Mouse (Mus musculus): ENCODE measurements around the gene Galm. TPM values are rescaled to one million over a fixed set of nuclear protein-coding genes. Genes with fewer than 3 reads are reported as not detected.

The Galm gene
- polyA plus RNA-seq, 1 experiment, result 2.4 TPM

- WGBS, result 85% methylated on average over 8 of the region's 8 CpGs
- Histone ChIP-seq H3K27me3 (ENCODE audit: control insufficient read depth, insufficient read depth, low read length) (no peaks in the 10 kb centered on the region), H3K27ac (ENCODE audit: insufficient read depth, low read length) (no peak overlapping the region), H3K36me3 (ENCODE audit: control insufficient read depth, insufficient read depth, low read length) (no peaks in the 10 kb centered on the region), H3K4me1 (ENCODE audit: control insufficient read depth, insufficient read depth, insufficient read length) (no peaks in the 10 kb centered on the region; the same call in 1 of the 2 replicates), H3K4me3 (ENCODE audit: extremely low read depth, insufficient read depth, insufficient read length) (no peak overlapping the region)
- DNase-seq (ENCODE audit: low read depth in 1 of 2, low spot score in 2 of 2), result no peak
- no peak for TF ChIP-seq CTCF (IDR thresholded peaks at IDR 0.05; ENCODE audit: extremely low read depth, insufficient read depth, insufficient read length, insufficient replicate concordance)
- no peak for TF ChIP-seq POLR2A (IDR thresholded peaks at IDR 0.05; ENCODE audit: low read depth, low read length)
Observed at GRCm38 (mm10) chr17:80163991-80164390, 36.7 kb downstream of the Galm start.

DNA sequence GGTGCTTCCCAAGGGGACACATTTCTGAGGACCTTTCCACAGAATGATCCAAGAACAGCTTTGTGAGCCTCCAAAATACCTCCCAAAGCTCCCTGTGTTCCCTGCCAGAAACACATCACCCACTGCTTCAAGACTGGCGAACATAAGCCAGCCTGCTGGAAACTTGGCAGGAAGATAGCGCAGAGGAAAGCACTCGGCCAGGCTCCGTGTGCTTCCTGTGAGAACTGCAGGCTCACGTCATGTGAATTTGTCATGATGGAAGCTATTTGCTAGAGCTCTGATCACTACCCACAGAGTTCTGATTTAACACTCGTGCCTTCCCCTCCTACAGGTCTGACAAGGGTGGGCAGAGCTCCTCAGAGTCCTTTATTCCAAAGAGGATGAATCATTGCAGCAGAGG lies 38.5 kb downstream of the Galm start:
- no peak overlapping the region for H3K4me3 ChIP-seq (ENCODE audit: extremely low read depth, insufficient read depth, insufficient read length)
- no peaks in the 10 kb centered on the region for H3K36me3 ChIP-seq (ENCODE audit: control insufficient read depth, insufficient read depth, low read length)
- no peaks in the 10 kb centered on the region; the same call in 1 of the 2 replicates for H3K4me1 ChIP-seq (ENCODE audit: control insufficient read depth, insufficient read depth, insufficient read length)
- DNase-seq (ENCODE audit: low read depth in 1 of 2, low spot score in 2 of 2), result no peak
- no peak overlapping the region for H3K27ac ChIP-seq (ENCODE audit: insufficient read depth, low read length)
- no peaks in the 10 kb centered on the region for H3K27me3 ChIP-seq (ENCODE audit: control insufficient read depth, insufficient read depth, low read length)
- TF ChIP-seq CTCF (IDR thresholded peaks at IDR 0.05; ENCODE audit: extremely low read depth, insufficient read depth, insufficient read length, insufficient replicate concordance) (no peak), POLR2A (IDR thresholded peaks at IDR 0.05; ENCODE audit: low read depth, low read length) (no peak)
- 65% methylated on average over 6 of the region's 6 CpGs for WGBS

GRCm38 (mm10) chr17:80166346-80166745 lies 39.1 kb downstream of the Galm start:
- no peaks in the 10 kb centered on the region for H3K36me3 ChIP-seq (ENCODE audit: control insufficient read depth, insufficient read depth, low read length)
- WGBS, result 91% methylated on average over 6 of the region's 6 CpGs
- no peak for TF ChIP-seq POLR2A (IDR thresholded peaks at IDR 0.05; ENCODE audit: low read depth, low read length)
- TF ChIP-seq CTCF (IDR thresholded peaks at IDR 0.05; ENCODE audit: extremely low read depth, insufficient read depth, insufficient read length, insufficient replicate concordance), result no peak

DNA sequence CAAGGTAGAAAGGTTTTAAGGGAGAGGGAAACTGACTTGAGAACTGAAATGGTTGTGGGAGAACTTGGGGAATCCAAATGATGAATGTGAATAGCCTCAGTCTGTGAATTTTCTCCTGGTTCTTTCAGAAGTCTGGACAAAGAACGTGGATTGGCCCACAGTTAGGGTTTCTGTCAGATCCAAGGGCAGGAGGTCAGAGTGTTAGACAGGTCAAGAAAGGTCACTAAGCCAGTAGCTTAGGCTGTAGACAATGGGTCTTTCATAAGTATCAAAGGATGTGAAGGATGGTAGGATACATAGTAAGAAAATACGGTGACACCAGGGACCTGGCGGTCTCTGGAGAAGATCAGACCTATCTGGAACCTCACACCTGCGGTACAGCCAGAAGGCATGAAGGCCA lies 40.2 kb downstream of the Galm start:
- no peak overlapping the region for H3K4me3 ChIP-seq (ENCODE audit: extremely low read depth, insufficient read depth, insufficient read length)

More at GRCm38 (mm10) chr17:80166346-80166745, 39.1 kb downstream of the Galm start:
- H3K4me3 ChIP-seq (ENCODE audit: extremely low read depth, insufficient read depth, insufficient read length), result no peak overlapping the region
- no peak for DNase-seq (ENCODE audit: low read depth in 1 of 2, low spot score in 2 of 2)
- no peak overlapping the region for H3K27ac ChIP-seq (ENCODE audit: insufficient read depth, low read length)
- H3K27me3 ChIP-seq (ENCODE audit: control insufficient read depth, insufficient read depth, low read length), result no peaks in the 10 kb centered on the region
- H3K4me1 ChIP-seq (ENCODE audit: control insufficient read depth, insufficient read depth, insufficient read length), result no peaks in the 10 kb centered on the region; the same call in 1 of the 2 replicates

DNA sequence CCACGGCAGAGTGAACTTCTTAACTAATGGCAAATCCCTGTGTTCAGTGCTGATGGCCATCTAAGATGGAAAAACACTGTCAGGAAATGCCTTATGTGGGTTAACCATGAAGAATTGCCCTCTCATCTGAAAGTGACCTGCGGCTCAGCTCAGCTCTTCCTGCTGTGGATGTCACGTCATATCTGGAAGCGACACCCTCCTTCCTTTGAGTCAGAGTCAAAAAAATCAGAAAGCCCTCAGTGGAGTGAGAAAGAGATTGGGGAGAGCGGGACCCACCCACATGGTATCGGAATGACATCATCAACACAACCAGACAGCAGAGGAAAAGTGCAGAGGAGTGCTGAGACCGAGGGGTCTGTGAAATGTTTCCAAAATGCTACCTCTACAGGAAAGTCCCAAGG lies 40.6 kb downstream of the Galm start:
- H3K36me3 ChIP-seq (ENCODE audit: control insufficient read depth, insufficient read depth, low read length), result no peaks in the 10 kb centered on the region
- H3K4me3 ChIP-seq (ENCODE audit: extremely low read depth, insufficient read depth, insufficient read length), result no peak overlapping the region
- H3K27ac ChIP-seq (ENCODE audit: insufficient read depth, low read length), result no peak overlapping the region
- no peaks in the 10 kb centered on the region for H3K27me3 ChIP-seq (ENCODE audit: control insufficient read depth, insufficient read depth, low read length)
- 73% methylated on average over 7 of the region's 7 CpGs for WGBS
- no peaks in the 10 kb centered on the region; the same call in 1 of the 2 replicates for H3K4me1 ChIP-seq (ENCODE audit: control insufficient read depth, insufficient read depth, insufficient read length)
- no peak for TF ChIP-seq CTCF (IDR thresholded peaks at IDR 0.05; ENCODE audit: extremely low read depth, insufficient read depth, insufficient read length, insufficient replicate concordance)
- no peak for TF ChIP-seq POLR2A (IDR thresholded peaks at IDR 0.05; ENCODE audit: low read depth, low read length)
- no peak for DNase-seq (ENCODE audit: low read depth in 1 of 2, low spot score in 2 of 2)

More for the DNA sequence above, 40.2 kb downstream of the Galm start:
- H3K27me3 ChIP-seq (ENCODE audit: control insufficient read depth, insufficient read depth, low read length), result no peaks in the 10 kb centered on the region
- no peaks in the 10 kb centered on the region for H3K36me3 ChIP-seq (ENCODE audit: control insufficient read depth, insufficient read depth, low read length)
- DNase-seq (ENCODE audit: low read depth in 1 of 2, low spot score in 2 of 2), result no peak
- WGBS, result 85% methylated on average over 4 of the region's 4 CpGs
- TF ChIP-seq POLR2A (IDR thresholded peaks at IDR 0.05; ENCODE audit: low read depth, low read length) (no peak), CTCF (IDR thresholded peaks at IDR 0.05; ENCODE audit: extremely low read depth, insufficient read depth, insufficient read length, insufficient replicate concordance) (no peak)
- H3K4me1 ChIP-seq (ENCODE audit: control insufficient read depth, insufficient read depth, insufficient read length), result no peaks in the 10 kb centered on the region; the same call in 1 of the 2 replicates
- no peak overlapping the region for H3K27ac ChIP-seq (ENCODE audit: insufficient read depth, low read length)

DNA sequence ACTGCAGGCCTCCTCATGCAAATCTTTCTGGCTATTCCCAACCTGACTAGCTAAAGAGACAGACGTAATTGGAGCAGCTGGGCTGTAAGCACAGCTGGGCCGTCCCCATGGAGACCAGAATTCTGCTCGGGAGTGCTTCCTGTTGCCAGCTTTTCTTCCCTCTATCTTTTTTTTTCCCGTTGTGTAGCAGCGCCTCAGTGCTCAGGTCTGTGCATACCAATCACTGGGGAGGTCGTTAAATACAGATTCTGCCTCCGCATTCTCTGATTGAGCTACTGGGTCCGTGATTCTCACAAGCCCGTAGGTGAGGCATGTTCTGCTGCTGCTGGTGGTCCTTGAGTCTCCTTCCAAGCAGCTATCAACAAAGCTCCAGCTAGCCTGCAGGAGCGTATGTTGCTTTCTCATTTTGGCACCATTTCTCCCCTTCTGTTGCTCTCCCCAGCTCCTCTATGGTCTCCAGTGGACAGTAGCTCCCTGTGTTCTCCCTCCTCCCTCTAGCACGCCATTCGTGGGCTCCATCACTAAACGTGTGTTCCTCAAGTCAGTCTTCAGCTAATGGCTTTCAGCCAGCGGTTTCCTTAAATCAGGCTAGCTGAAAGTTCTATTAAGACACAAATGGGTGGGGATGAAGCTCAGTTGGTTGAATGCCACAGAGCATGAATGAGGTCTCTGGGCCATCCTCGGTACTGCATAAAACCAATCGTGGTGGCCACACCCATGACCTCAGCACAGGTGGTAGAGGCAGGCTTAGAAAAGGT lies 41.3 kb downstream of the Galm start:
- 70% methylated on average over 16 of the region's 16 CpGs for WGBS
- H3K4me1 ChIP-seq (ENCODE audit: control insufficient read depth, insufficient read depth, insufficient read length), result no peaks in the 10 kb centered on the region; the same call in 1 of the 2 replicates
- no peaks in the 10 kb centered on the region for H3K27me3 ChIP-seq (ENCODE audit: control insufficient read depth, insufficient read depth, low read length)
- DNase-seq (ENCODE audit: low read depth in 1 of 2, low spot score in 2 of 2), result no peak
- H3K27ac ChIP-seq (ENCODE audit: insufficient read depth, low read length), result no peak overlapping the region
- TF ChIP-seq CTCF (IDR thresholded peaks at IDR 0.05; ENCODE audit: extremely low read depth, insufficient read depth, insufficient read length, insufficient replicate concordance) (no peak), POLR2A (IDR thresholded peaks at IDR 0.05; ENCODE audit: low read depth, low read length) (no peak)
- no peak overlapping the region for H3K4me3 ChIP-seq (ENCODE audit: extremely low read depth, insufficient read depth, insufficient read length)
- no peaks in the 10 kb centered on the region for H3K36me3 ChIP-seq (ENCODE audit: control insufficient read depth, insufficient read depth, low read length)

DNA sequence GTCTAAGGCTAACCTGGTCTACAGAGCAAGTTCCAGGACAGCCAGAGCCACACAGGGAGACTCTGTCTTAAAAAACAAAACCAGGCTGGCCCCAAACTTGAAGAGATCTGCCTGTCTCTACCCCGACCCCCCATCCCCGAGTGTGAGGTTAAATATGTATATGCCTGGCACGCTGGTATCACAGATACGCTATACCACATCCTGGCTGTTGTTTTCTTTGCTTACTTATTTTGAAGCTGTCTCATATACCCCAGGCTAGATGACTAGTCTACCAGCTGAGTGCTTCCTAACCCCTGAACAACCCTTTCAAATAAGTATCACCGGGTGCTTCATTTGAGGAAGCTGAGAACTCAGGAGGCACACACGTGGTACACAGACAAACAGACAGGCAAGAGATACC lies 42.5 kb downstream of the Galm start:
- 80% methylated on average over 6 of the region's 6 CpGs for WGBS
- no peak overlapping the region for H3K27ac ChIP-seq (ENCODE audit: insufficient read depth, low read length)

More for the DNA sequence above, 42.5 kb downstream of the Galm start:
- Histone ChIP-seq H3K27me3 (ENCODE audit: control insufficient read depth, insufficient read depth, low read length) (no peaks in the 10 kb centered on the region), H3K4me1 (ENCODE audit: control insufficient read depth, insufficient read depth, insufficient read length) (peaks cover 4% of the 10 kb centered on the region; the same call in 1 of the 2 replicates), H3K4me3 (ENCODE audit: extremely low read depth, insufficient read depth, insufficient read length) (no peak overlapping the region), H3K36me3 (ENCODE audit: control insufficient read depth, insufficient read depth, low read length) (no peaks in the 10 kb centered on the region)
- TF ChIP-seq CTCF (IDR thresholded peaks at IDR 0.05; ENCODE audit: extremely low read depth, insufficient read depth, insufficient read length, insufficient replicate concordance), result no peak
- TF ChIP-seq POLR2A (IDR thresholded peaks at IDR 0.05; ENCODE audit: low read depth, low read length), result no peak
- no peak for DNase-seq (ENCODE audit: low read depth in 1 of 2, low spot score in 2 of 2)

Data from spleen, adult 2 months (tissue).